13 mouse cellular contexts compared by ENCODE assay signal in genomic region chr9:84194716-84195115, GRCm38 (mm10).
DNase-seq lines count a peak whose midpoint lies in the region; ATAC-seq lines count a peak whose summit lies in the region.
"Had no signal": no experiment of that assay in that cellular context is flagged by ENCODE, and none has a peak within 500 bp of the region (broad histone marks: within the 10 kb centered on the region; RNA-seq: fewer than 3 reads in every experiment).

No protein-coding gene starts in this region.

- H3K36me3 ChIP-seq in hindbrain, embryonic 15.5 days, result no peaks in the 10 kb centered on the region
- no peaks in the 10 kb centered on the region for H3K36me3 ChIP-seq in hindbrain, embryonic 12.5 days
- no peaks in the 10 kb centered on the region for H3K36me3 ChIP-seq in kidney, embryonic 14.5 days (ENCODE audit: control insufficient read depth, insufficient read depth, low read length)
- H3K36me3 ChIP-seq: G1E; neural tube, embryonic 12.5 days had no signal

- H3K27ac ChIP-seq in hindbrain, embryonic 15.5 days (replicated peaks), result no peak overlapping the region
- no peak overlapping the region for H3K27ac ChIP-seq in hindbrain, embryonic 12.5 days
- H3K27ac ChIP-seq in kidney, embryonic 14.5 days (ENCODE audit: low read depth, low read length), result no peak overlapping the region
- H3K27ac ChIP-seq: neural tube, embryonic 12.5 days had no signal

- ATAC-seq in hindbrain, embryonic 15.5 days (ENCODE audit: low FRiP score, low read depth), result peak; percentile 61
- ATAC-seq in hindbrain, embryonic 12.5 days (ENCODE audit: low FRiP score), result no peak
- no peak for ATAC-seq in kidney, embryonic 14.5 days (ENCODE audit: low FRiP score, low TSS enrichment)
- ATAC-seq: inflammation-experienced regulatory T-cells, adult 6 months had no signal

- no peaks in the 10 kb centered on the region for H3K4me1 ChIP-seq in hindbrain, embryonic 15.5 days (replicated peaks)
- H3K4me1 ChIP-seq in hindbrain, embryonic 12.5 days, result no peaks in the 10 kb centered on the region
- H3K4me1 ChIP-seq in kidney, embryonic 14.5 days (ENCODE audit: control insufficient read depth, insufficient read depth, low read length), result no peaks in the 10 kb centered on the region
- H3K4me1 ChIP-seq: neural tube, embryonic 12.5 days had no signal

- no peaks in the 10 kb centered on the region for H3K9me3 ChIP-seq in hindbrain, embryonic 15.5 days
- H3K9me3 ChIP-seq in hindbrain, embryonic 12.5 days (replicated peaks), result no peaks in the 10 kb centered on the region
- H3K9me3 ChIP-seq in kidney, embryonic 14.5 days (ENCODE audit: control insufficient read depth, low read length), result no peaks in the 10 kb centered on the region
- H3K9me3 ChIP-seq: G1E; neural tube, embryonic 12.5 days had no signal

- no peaks in the 10 kb centered on the region for H3K27me3 ChIP-seq in hindbrain, embryonic 15.5 days
- H3K27me3 ChIP-seq in hindbrain, embryonic 12.5 days, result no peaks in the 10 kb centered on the region
- no peaks in the 10 kb centered on the region for H3K27me3 ChIP-seq in kidney, embryonic 14.5 days (ENCODE audit: control insufficient read depth, insufficient read depth, low read length)
- H3K27me3 ChIP-seq: neural tube, embryonic 12.5 days had no signal

- 81% methylated on average over 4 of the region's 4 CpGs for WGBS in hindbrain, embryonic 15.5 days
- 87% methylated on average over 4 of the region's 4 CpGs for WGBS in hindbrain, embryonic 12.5 days
- 89% methylated on average over 4 of the region's 4 CpGs for WGBS in kidney, embryonic 14.5 days

- H3K9ac ChIP-seq in hindbrain, embryonic 15.5 days, result no peak overlapping the region
- H3K9ac ChIP-seq in hindbrain, embryonic 12.5 days, result no peak overlapping the region
- no peak overlapping the region for H3K9ac ChIP-seq in kidney, embryonic 14.5 days (ENCODE audit: low read depth, low read length)
- H3K9ac ChIP-seq: neural tube, embryonic 12.5 days had no signal

- no peak overlapping the region for H3K4me2 ChIP-seq in hindbrain, embryonic 15.5 days
- H3K4me2 ChIP-seq in hindbrain, embryonic 12.5 days (replicated peaks), result no peak overlapping the region
- no peak overlapping the region for H3K4me2 ChIP-seq in kidney, embryonic 14.5 days (replicated peaks; ENCODE audit: low read depth, low read length)
- H3K4me2 ChIP-seq: neural tube, embryonic 12.5 days had no signal

- H3K4me3 ChIP-seq in hindbrain, embryonic 15.5 days, result no peak overlapping the region
- no peak overlapping the region for H3K4me3 ChIP-seq in hindbrain, embryonic 12.5 days
- no peak overlapping the region for H3K4me3 ChIP-seq in kidney, embryonic 14.5 days (ENCODE audit: low read length)
- H3K4me3 ChIP-seq: erythroblast, embryonic 14.5 days; neural tube, embryonic 12.5 days had no signal

- DNase-seq in 3134 (ENCODE audit: extremely low read depth, insufficient read length, low spot score) (peak; percentile 15), 3T3-L1 (ENCODE audit: low read depth, low spot score) (peak; percentile 69)
- DNase-seq in left cerebral cortex, adult 9 months (ENCODE audit: low spot score in 2 of 2), result peak; percentile 33 to 69
- DNase-seq in embryo, embryonic 9.5 days (ENCODE audit: extremely low spot score), result no peak
- DNase-seq: kidney, postnatal 25 days; thymus, adult 2 months had no signal
